ENCODE assay signal across 8 mouse cellular contexts in the genomic region with DNA sequence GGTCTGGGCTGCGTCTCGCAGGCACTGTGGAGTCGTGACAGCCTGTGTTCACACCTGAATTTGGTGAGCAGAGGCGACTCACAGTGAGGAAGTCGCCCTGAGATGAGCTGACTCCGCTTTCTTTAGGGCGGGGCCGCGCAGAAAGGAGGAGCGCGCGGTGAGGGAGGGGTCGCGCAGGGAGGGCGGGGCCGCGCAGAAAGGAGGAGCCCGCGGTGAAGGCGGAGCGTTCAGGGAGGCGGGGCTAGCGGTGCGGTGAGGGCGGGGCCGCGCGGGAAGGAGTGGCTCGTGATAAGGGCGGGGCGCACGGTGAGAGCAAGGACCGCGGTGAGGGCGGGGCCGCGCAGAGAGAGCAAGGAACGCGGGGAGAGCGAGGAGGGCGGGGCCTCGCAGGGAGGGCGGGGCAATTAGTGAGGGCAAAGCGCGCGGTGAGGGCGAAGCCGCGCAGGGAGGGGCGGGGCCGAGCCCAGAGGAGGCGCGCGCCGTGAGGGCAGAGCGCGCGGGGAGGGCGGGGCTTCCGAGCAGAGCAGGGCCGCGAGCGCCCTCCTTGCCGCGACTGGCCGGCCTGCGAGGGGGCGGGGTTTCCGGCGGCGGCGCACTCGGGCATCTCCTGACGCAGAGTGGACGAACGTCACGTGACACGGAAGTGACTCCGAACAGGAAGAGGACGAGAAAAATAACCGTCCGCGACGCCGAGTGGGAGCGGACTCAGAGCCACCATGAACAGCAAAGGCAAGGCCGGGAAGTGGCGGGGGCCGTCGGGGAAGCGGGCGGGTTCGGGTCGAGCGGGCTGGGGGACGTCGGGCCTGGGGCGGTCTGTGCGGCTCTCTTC. TPM values are rescaled to one million over a fixed set of nuclear protein-coding genes. Genes with fewer than 3 reads are reported as not detected.
DNase-seq lines count a peak whose midpoint lies in the region; ATAC-seq lines count a peak whose summit lies in the region.

Dazap2 (plus strand) TSS at position 354 of the 829 bp plus-strand sequence.

- DNase-seq in adipocyte (ENCODE audit: low spot score): peak; percentile 99
- DNase-seq in embryo, embryonic 10 days (ENCODE audit: low spot score): peak; percentile 98
- DNase-seq in gastrocnemius, postnatal 14 days: peak; percentile 99
- DNase-seq in left cerebral cortex, postnatal 10 days (ENCODE audit: extremely low spot score in 1 of 2, low spot score in 2 of 2): peak; percentile 96 to 99
- peak; percentile 98 for DNase-seq in right cerebral cortex, postnatal 25 days
- DNase-seq in urinary bladder, postnatal 4 days (ENCODE audit: low spot score in 2 of 2): peak; percentile 98 to 99

- ATAC-seq in inflammation-experienced regulatory T-cells, adult 6 months: peak; percentile 71
- peak; percentile 62 for ATAC-seq in megakaryocyte-erythroid progenitor cell, adult 5-6 weeks (replicated peaks; ENCODE audit: low FRiP score, low TSS enrichment, poor library complexity, severe bottlenecking)

- intact Hi-C loops in gastrocnemius, postnatal 14 days (cut with DNase I; ENCODE audit: low total_unique reads): no loop called here
- intact Hi-C loops in left cerebral cortex, postnatal 10 days (cut with DNase I): loop anchor here (5.0 kb wide), 2 partner anchors 63 to 67 kb away; partner anchors contain the start of gene Tfcp2

RNA-seq across cellular contexts. Expression of gene Dazap2, which starts in this region (rescaled TPM):
- 10 to 100 TPM; 58.7 to 62.1 TPM for total RNA-seq in gastrocnemius, postnatal 14 days (2021)
- polyA plus RNA-seq in inflammation-experienced regulatory T-cells, adult 6 months (2017; shearing (Covaris generic)): 100 to 1,000 TPM; 722 to 762 (median 736) TPM
- 10 to 100 TPM; 75.3 to 76.8 TPM for total RNA-seq in left cerebral cortex, postnatal 10 days (2021)
- 208 and 229 TPM in 2 replicates for total RNA-seq in megakaryocyte-erythroid progenitor cell, adult 5-6 weeks (2014; fragmentation: Nextera tagmentation)
- 148 and 159 TPM in 2 replicates for total RNA-seq in megakaryocyte-erythroid progenitor cell, adult 5-6 weeks (2017)

Comparison
In these comparisons a context has a peak if more than half of its experiments do, and no peak if none do; other contexts are left out.
1. Peak in every context shown above with its lines: DNase-seq and ATAC-seq.